Mouse (Mus musculus): ENCODE data around the gene Olfr479. TPM values are rescaled to one million over a fixed set of nuclear protein-coding genes. Genes with fewer than 3 reads are reported as not detected.

The Olfr479 gene
- not detected in 4 replicates for total RNA-seq (2023; ENCODE audit: inconsistent age)

DNA sequence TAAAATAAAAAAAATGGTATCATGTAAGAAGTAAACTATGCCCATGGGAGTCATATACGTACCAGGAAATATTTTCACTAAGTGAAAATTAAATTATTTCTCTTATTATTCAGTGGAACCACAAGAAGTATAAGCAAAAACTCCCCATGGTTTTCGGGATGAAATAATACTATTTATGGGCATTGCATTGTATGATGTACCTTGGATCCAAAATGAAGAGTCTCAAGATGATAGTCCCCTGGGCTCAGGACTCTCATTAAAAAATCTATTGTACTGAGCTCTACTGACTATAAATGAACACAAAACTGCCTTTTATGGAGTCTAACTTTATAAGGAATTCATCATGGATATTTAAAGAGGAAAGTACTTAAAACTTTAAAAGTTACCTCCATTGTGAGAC is at the start of gene Olfr479:
TSS of gene Olfr479 (plus strand) at position 301 of the 400 bp plus-strand sequence.

DNA sequence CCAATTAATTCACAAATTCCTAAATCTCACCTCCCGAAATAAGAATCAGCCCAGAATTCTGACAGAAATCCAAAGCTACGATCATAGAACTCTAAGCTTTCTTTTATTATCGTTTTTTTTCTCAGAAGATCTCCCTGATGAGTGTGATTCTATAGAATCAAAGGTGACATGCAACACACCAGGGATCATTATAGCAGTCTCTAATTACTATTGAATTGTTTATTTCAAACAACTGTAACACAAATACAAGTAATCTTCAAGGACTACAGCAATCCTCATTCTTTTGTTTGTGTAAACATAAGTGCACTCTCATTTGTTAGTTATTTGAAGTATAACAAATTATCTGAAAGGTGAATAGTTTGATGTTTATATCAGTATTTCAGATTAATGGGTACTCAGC is 16.6 kb upstream of the Olfr479 start, which contains the start of gene Olfr478:
TSS of gene Olfr478 (minus strand) at position 101 of the 400 bp plus-strand sequence.

DNA sequence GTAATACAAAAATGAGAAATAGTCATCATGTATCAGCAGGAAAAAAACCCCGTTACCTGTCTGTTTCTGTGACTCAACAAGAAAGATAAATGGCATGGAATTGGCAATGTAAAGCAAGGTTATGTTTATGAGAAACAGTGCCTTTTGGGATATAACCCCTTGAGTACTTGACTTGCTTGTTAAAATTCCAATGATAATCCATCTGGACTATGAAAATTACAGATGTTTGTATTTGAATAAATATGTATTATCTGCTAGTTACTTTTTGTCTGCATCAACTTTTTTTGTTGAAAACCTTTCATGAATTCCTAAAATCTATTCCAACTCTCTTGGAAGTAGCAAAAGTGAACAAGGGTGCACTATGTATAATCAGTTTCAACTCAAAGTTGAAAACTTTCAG is 16.8 kb downstream of the Olfr479 start, which contains the start of gene Olfr480:
TSS of gene Olfr480 (minus strand) at position 101 of the 400 bp plus-strand sequence.

DNA sequence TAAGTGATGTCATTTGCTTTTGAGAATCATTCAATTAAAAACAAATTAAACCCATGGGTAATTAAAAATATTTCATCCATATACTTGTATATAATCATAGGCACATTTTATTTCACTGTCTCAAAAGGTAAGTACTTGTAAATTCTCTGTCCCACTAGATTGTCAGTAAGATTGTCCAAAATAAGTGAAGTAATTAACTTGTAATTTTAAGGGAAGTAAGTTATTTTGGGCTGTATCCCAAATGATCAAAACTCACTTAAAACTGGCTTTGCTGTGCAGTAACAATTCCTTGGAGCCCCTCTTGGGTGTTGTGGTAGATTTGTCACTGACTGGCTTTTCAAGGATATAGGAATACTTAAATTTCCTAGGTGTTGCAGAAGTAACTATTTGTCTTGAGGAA is 29.1 kb downstream of the Olfr479 start, which contains the start of gene Olfr481:
TSS of gene Olfr481 (plus strand) at position 301 of the 400 bp plus-strand sequence.

DNA sequence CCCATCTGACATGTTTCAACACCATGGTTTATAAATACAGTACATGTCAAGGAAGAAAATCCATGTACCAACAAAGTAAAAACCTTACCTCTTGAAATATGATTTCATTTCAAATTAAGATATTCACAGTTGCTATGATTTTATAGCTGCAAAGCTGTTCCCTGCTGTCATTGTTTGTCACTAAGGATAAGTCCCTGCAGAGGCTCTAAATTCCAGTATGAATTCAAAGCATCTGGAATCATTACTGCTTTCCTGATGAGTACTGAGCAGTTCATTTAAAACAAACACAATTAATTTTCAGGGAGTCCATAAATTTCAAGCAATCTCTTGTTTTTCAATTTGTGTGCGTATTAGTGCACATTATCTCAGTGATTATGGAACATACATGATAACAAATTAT is 47.0 kb downstream of the Olfr479 start, which contains the start of gene Olfr482:
TSS of gene Olfr482 (minus strand) at position 101 of the 400 bp plus-strand sequence.

DNA sequence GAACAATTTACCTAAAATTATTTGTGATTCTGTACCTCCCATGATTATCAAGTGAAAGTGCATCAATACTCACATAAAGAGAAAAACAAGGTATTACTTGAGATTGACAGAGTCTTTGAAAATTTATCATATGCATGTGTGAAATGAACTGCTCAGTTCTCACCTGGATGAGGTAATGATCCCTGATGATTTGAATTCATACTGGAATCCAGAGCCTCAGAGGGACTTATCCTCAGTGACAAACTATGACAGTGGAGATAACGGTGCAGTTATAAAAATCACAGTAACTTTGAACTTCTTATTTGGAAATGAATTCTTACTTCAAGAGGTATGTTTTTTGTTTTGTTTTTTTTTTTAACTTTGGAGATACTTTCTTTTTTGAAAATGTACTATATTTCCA is 50.1 kb downstream of the Olfr479 start, which contains the start of gene Olfr483:
TSS of gene Olfr483 (plus strand) at position 301 of the 400 bp plus-strand sequence.

Other genes with a start within 250 kb of the Olfr479 start
- not detected in 4 replicates for gene Ovch2, start 249.5 kb upstream of the Olfr479 start, total RNA-seq (2023; ENCODE audit: inconsistent age)
- not detected in 4 replicates for gene Olfr467, start 238.4 kb upstream of the Olfr479 start, total RNA-seq (2023; ENCODE audit: inconsistent age)
- not detected in 4 replicates for gene Olfr469, start 225.2 kb upstream of the Olfr479 start, total RNA-seq (2023; ENCODE audit: inconsistent age)
- not detected in 4 replicates for gene Olfr470, start 203.2 kb upstream of the Olfr479 start, total RNA-seq (2023; ENCODE audit: inconsistent age)
- 0.09 to 0.24 TPM (median 0.14 TPM) in 4 replicates for gene Olfr472, start 152.8 kb upstream of the Olfr479 start, total RNA-seq (2023; ENCODE audit: inconsistent age)
- gene Olfr473, start 120.2 kb upstream of the Olfr479 start, total RNA-seq (2023; ENCODE audit: inconsistent age), result not detected in 4 replicates
- not detected in 4 replicates for gene Olfr474, start 96.0 kb upstream of the Olfr479 start, total RNA-seq (2023; ENCODE audit: inconsistent age)
- not detected in 4 replicates for gene Olfr476, start 85.9 kb upstream of the Olfr479 start, total RNA-seq (2023; ENCODE audit: inconsistent age)
- gene Olfr477, start 64.0 kb upstream of the Olfr479 start, total RNA-seq (2023; ENCODE audit: inconsistent age), result not detected in 4 replicates
- gene Olfr478, start 16.7 kb upstream of the Olfr479 start, total RNA-seq (2023; ENCODE audit: inconsistent age), result not detected in 4 replicates
- gene Olfr480, start 16.7 kb downstream of the Olfr479 start, total RNA-seq (2023; ENCODE audit: inconsistent age), result not detected in 4 replicates
- not detected in 4 replicates for gene Olfr481, start 29.2 kb downstream of the Olfr479 start, total RNA-seq (2023; ENCODE audit: inconsistent age)
- 0.87 to 1.7 TPM (median 1.3 TPM) in 4 replicates for gene Olfr482, start 46.9 kb downstream of the Olfr479 start, total RNA-seq (2023; ENCODE audit: inconsistent age)
- gene Olfr483, start 50.2 kb downstream of the Olfr479 start, total RNA-seq (2023; ENCODE audit: inconsistent age), result not detected in 4 replicates
- gene Olfr484, start 76.8 kb downstream of the Olfr479 start, total RNA-seq (2023; ENCODE audit: inconsistent age), result not detected in 4 replicates
- gene Olfr485, start 109.2 kb downstream of the Olfr479 start, total RNA-seq (2023; ENCODE audit: inconsistent age), result not detected in 4 replicates
- gene Olfr486, start 122.0 kb downstream of the Olfr479 start, total RNA-seq (2023; ENCODE audit: inconsistent age), result not detected in 4 replicates
- not detected in 4 replicates for gene Olfr487, start 163.9 kb downstream of the Olfr479 start, total RNA-seq (2023; ENCODE audit: inconsistent age)
- not detected in 4 replicates for gene Olfr488, start 207.7 kb downstream of the Olfr479 start, total RNA-seq (2023; ENCODE audit: inconsistent age)
- gene Olfr490, start 238.2 kb downstream of the Olfr479 start, total RNA-seq (2023; ENCODE audit: inconsistent age), result not detected in 4 replicates

Measured in B cell, adult (primary cell).